Mouse (Mus musculus) leukemia stem cell, adult 10-12 weeks (primary cell): ENCODE results near the gene Metrn. TPM values are rescaled to one million over a fixed set of nuclear protein-coding genes. Genes with fewer than 3 reads are reported as not detected.

Experiments used
- polyA plus RNA-seq: library from polyadenylated mRNA; stranded (reverse); fragments of >175 nt; gene quantifications from 2 replicates; pipeline ENCODE4 v1.2.3, GENCODE M21; 2012; ENCODE audit warnings: low replicate concordance

The Metrn gene
- polyA plus RNA-seq = 158 and 177 TPM in 2 replicates

GRCm38 (mm10) chr17:25796951-25797369, at the start of gene Metrn:
Gene Metrn, minus strand, starts transcription at chr17:25797136.

GRCm38 (mm10) chr17:25844396-25844901, 47.5 kb upstream of the Metrn start, which contains the start of gene Rhot2:
Gene Rhot2, minus strand, starts transcription at chr17:25844851.

GRCm38 (mm10) chr17:25841117-25841880, 44.4 kb upstream of the Metrn start, which contains the start of gene Gm20683:
Gene Gm20683, minus strand, starts transcription at chr17:25841763.

GRCm38 (mm10) chr17:25837076-25837410, 40.1 kb upstream of the Metrn start, which contains the start of gene Rhbdl1:
Gene Rhbdl1, minus strand, starts transcription at chr17:25837295.

DNA sequence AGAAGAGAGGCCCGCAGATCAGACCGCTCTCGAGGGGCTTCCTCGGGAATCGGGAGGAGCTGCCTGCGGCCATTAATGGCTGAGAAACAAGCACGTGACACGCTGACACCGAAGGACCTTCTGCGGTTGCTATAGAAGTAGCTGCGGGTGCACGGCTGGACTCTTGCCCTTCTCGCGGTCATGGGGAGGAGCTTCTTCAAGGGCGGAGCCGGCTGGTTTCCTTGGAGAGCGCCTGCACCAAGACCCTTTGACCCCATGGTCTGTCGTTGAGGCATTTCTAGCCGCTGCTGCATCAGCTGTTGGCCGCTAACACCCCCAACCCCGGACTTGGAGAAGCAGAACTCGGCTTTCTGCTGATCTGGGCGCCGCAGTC, 36.3 kb upstream of the Metrn start, which contains the start of gene Stub1:
Stub1 (minus strand) TSS at position 114 of the 373 bp plus-strand sequence.

GRCm38 (mm10) chr17:25828712-25829557, 32.0 kb upstream of the Metrn start, which contains the start of gene Jmjd8:
Gene Jmjd8, plus strand, starts transcription at chr17:25828867.

GRCm38 (mm10) chr17:25823452-25823851, 26.5 kb upstream of the Metrn start, which contains the start of gene Wdr24:
Gene Wdr24, plus strand, starts transcription at chr17:25823627.

GRCm38 (mm10) chr17:25808789-25809605, 12.1 kb upstream of the Metrn start, which contains the start of gene Fbxl16:
Gene Fbxl16, plus strand, starts transcription at chr17:25809085.

GRCm38 (mm10) chr17:25795609-25796092, 1.3 kb downstream of the Metrn start, which contains the start of gene AC134908.4:
Gene AC134908.4, minus strand, starts transcription at chr17:25795659.

DNA sequence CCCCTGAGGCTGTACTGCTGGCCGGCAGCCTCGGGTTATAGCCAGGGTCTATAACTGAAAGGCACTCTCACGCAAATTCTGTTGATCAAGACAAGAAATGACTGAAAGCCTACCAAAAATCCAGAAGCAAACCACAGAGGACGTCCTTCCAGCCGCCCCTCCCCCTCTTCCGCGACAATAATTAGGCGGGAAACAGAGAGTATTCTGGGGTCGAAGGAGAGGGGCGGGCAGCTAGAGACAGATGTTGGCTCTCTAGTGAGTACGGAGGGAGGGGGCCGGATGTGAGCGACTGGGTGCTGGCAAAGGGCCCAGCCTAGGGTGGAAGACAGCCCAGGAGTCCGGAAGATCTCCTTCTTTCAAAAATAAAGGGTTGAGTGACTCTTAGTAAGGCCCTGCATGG, 4.3 kb downstream of the Metrn start, which contains the start of gene Fam173a:
Fam173a (minus strand) TSS at position 287 of the 400 bp plus-strand sequence.

GRCm38 (mm10) chr17:25786280-25786679, 10.7 kb downstream of the Metrn start, which contains the start of gene Ccdc78:
Gene Ccdc78, plus strand, starts transcription at chr17:25786580.

DNA sequence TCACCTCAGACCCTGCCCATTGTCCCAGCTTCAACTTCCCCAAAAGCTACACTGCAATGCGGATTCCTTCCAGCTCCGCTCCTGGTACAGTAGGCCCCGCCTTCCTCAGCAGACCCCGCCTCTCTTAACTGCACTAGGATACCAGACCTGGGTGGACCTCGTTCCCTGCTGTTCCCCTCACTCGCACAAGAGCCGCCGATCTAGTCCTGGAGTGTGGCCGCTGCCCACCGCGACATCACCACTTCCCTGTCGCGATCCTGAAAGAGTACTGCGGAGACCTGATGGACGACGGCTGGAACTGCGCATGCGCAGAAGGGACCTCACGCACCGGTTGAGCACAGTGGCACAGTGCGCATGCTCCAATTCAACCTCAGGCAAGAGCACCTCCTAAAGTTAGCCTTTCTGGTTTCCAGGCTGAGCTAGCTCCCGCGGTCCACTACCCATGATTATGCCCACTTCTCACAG, 11.6 kb downstream of the Metrn start, which contains the start of gene Haghl:
Haghl (minus strand) TSS at position 393 of the 465 bp plus-strand sequence.

DNA sequence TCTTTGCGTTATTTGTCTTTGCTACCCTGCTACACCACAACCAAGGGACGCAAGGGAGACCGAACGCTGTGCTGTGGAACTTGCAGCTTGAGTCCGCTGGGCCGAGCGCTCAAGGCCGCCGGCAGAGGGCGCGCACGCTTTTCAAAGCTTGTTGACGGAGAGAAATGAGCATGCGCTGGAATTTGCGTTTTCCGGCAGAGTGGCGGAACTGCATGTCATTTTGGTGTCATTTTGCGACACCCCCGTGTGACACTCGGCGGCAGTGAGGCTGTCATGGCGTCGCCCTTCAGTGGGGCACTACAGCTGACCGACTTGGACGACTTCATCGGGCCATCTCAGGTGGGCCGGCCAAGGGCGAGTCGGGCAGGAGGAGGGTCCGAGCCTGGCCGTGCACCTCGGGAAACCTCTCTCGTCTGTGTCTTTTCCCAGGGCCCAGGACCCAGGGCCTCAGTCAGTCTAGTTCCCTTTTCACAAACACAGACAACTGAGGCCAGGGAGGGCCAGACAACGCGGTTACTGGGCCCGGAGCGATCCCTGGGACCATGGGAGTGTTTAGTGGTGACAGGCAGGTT, 23.3 kb downstream of the Metrn start, which contains the start of gene Narfl:
Narfl (plus strand) TSS at position 228 of the 572 bp plus-strand sequence.

DNA sequence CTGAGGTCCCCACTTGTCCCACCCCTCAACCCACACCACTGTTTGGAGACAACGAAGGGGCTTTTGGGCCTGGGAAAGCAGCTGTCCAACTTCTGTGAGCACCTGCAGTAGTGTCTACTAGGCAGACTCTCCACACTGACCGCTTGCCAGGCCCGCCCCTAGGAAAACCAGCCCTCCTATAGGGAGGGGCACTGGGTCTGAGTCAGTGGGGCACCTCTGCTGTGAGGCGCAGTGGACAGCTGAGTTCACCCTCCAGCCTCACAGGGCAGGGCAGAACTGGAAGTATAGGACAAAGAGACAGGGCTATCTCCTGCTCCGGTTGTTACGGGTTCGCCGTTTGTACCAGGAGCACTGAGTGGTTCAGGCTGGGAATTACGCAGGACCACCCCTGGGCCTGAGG, 42.7 kb downstream of the Metrn start, which contains the start of gene Msln:
Msln (minus strand) TSS at position 138 of the 400 bp plus-strand sequence.

Other genes starting within 250 kb of the Metrn start
- gene Sox8, start 226.4 kb downstream of the Metrn start, polyA plus RNA-seq = 0.12 TPM in 1 of 2 replicates, not detected in the other
- gene Lmf1, start 218.1 kb downstream of the Metrn start, polyA plus RNA-seq = 8.7 and 13.3 TPM in 2 replicates
- gene Gng13, start 80.0 kb downstream of the Metrn start, polyA plus RNA-seq = not detected in 2 replicates
- gene Chtf18, start 69.7 kb downstream of the Metrn start, polyA plus RNA-seq = 57.7 and 72.3 TPM in 2 replicates
- gene Rpusd1, start 69.5 kb downstream of the Metrn start, polyA plus RNA-seq = 64.2 and 71.2 TPM in 2 replicates
- not detected in 2 replicates for gene Mslnl, start 61.1 kb downstream of the Metrn start, polyA plus RNA-seq
- gene Msln, start 42.8 kb downstream of the Metrn start, polyA plus RNA-seq = 0.22 and 0.53 TPM in 2 replicates
- 11.2 and 16.9 TPM in 2 replicates for gene Narfl, start 23.4 kb downstream of the Metrn start, polyA plus RNA-seq
- 11.2 and 11.4 TPM in 2 replicates for gene Haghl, start 11.5 kb downstream of the Metrn start, polyA plus RNA-seq
- not detected in 2 replicates for gene Ccdc78, start 10.6 kb downstream of the Metrn start, polyA plus RNA-seq
- 9.0 and 19.8 TPM in 2 replicates for gene Fam173a, start 4.2 kb downstream of the Metrn start, polyA plus RNA-seq
- gene AC134908.4, start 1.5 kb downstream of the Metrn start, polyA plus RNA-seq = not detected in 2 replicates
- 0.28 and 0.61 TPM in 2 replicates for gene Fbxl16, start 11.9 kb upstream of the Metrn start, polyA plus RNA-seq
- 2.6 and 13.2 TPM in 2 replicates for gene Wdr24, start 26.5 kb upstream of the Metrn start, polyA plus RNA-seq
- 2.6 and 6.8 TPM in 2 replicates for gene Jmjd8, start 31.7 kb upstream of the Metrn start, polyA plus RNA-seq
- 52.2 and 64.9 TPM in 2 replicates for gene Stub1, start 36.3 kb upstream of the Metrn start, polyA plus RNA-seq
- gene Rhbdl1, start 40.2 kb upstream of the Metrn start, polyA plus RNA-seq = 2.4 and 3.7 TPM in 2 replicates
- 12.7 and 16.5 TPM in 2 replicates for gene Gm20683, start 44.6 kb upstream of the Metrn start, polyA plus RNA-seq
- 134 and 279 TPM in 2 replicates for gene Rhot2, start 47.7 kb upstream of the Metrn start, polyA plus RNA-seq
- gene Wdr90, start 64.4 kb upstream of the Metrn start, polyA plus RNA-seq = 22.8 and 33.0 TPM in 2 replicates
- gene Mcrip2, start 71.6 kb upstream of the Metrn start, polyA plus RNA-seq = 164 and 319 TPM in 2 replicates
- gene Mettl26, start 77.9 kb upstream of the Metrn start, polyA plus RNA-seq = 60.7 and 67.0 TPM in 2 replicates
- gene Wfikkn1, start 83.7 kb upstream of the Metrn start, polyA plus RNA-seq = 1.4 and 1.7 TPM in 2 replicates
- gene Rab40c, start 122.6 kb upstream of the Metrn start, polyA plus RNA-seq = 12.5 and 13.4 TPM in 2 replicates
- gene Pigq, start 147.8 kb upstream of the Metrn start, polyA plus RNA-seq = 354 and 1,450 TPM in 2 replicates
- gene Nhlrc4, start 147.8 kb upstream of the Metrn start, polyA plus RNA-seq = 0.28 and 3.2 TPM in 2 replicates
- gene A930017K11Rik, start 155.4 kb upstream of the Metrn start, polyA plus RNA-seq = 0.09 TPM in 1 of 2 replicates, not detected in the other
- 78.7 and 121 TPM in 2 replicates for gene Capn15, start 188.7 kb upstream of the Metrn start, polyA plus RNA-seq